Mouse (Mus musculus) C2C12 (cell line): ENCODE data around the gene March6. TPM values are rescaled to one million over a fixed set of nuclear protein-coding genes. Genes with fewer than 3 reads are reported as not detected.
A peak's percentile ranks its signal among the peaks of the same experiment; 100 is the strongest.

Source experiments
- H3K27me3 ChIP-seq: one replicate; pipeline ENCODE4 v1.6.1; 2011; ENCODE audit not compliant: control insufficient read depth, insufficient read depth, insufficient read length
- H3K36me3 ChIP-seq: one replicate; pipeline ENCODE4 v1.6.1; 2011; ENCODE audit not compliant: control insufficient read depth, insufficient read depth
- H3K4me3 ChIP-seq: one replicate; pipeline ENCODE4 v1.5.1; 2011; ENCODE audit warnings: mild to moderate bottlenecking, control low read depth; ENCODE audit not compliant: poor library complexity, insufficient read depth, severe bottlenecking
- H3K79me2 ChIP-seq: one replicate; pipeline ENCODE4 v1.6.1; 2011; ENCODE audit not compliant: control insufficient read depth, insufficient read depth
- H3K79me3 ChIP-seq: one replicate; pipeline ENCODE4 v1.6.1; 2011; ENCODE audit warnings: low read depth, control low read depth
- H3ac ChIP-seq: one replicate; pipeline ENCODE3; 2011; ENCODE audit warnings: low read depth; ENCODE audit not compliant: control insufficient read depth, insufficient read length
- CEBPB ChIP-seq: IDR thresholded peaks from one replicate; pipeline ENCODE4 v1.6.1; 2011; ENCODE audit warnings: low read depth, mild to moderate bottlenecking, control low read depth, moderate library complexity
- CTCF ChIP-seq: IDR thresholded peaks from one replicate; pipeline ENCODE4 v1.5.1; 2011; ENCODE audit not compliant: control insufficient read depth, insufficient read depth, insufficient read length
- FOSL1 ChIP-seq: IDR thresholded peaks from one replicate; pipeline ENCODE4 v1.8.0; 2011; ENCODE audit warnings: mild to moderate bottlenecking, low read length; ENCODE audit not compliant: poor library complexity, insufficient read depth, severe bottlenecking
- MAX ChIP-seq: IDR thresholded peaks from one replicate; pipeline ENCODE4 v1.6.1; 2011; ENCODE audit warnings: mild to moderate bottlenecking, control low read depth
- MYOD1 ChIP-seq: IDR thresholded peaks from one replicate; pipeline ENCODE4 v1.6.1; 2011; ENCODE audit warnings: low read depth; ENCODE audit not compliant: control insufficient read depth, insufficient read length
- MYOG ChIP-seq: IDR thresholded peaks from one replicate; pipeline ENCODE4 v1.6.1; 2011; ENCODE audit not compliant: control insufficient read depth, insufficient read length; ENCODE audit errors: extremely low read depth
- USF1 ChIP-seq: IDR thresholded peaks from one replicate; pipeline ENCODE4 v1.6.1; 2011; ENCODE audit warnings: low read depth, mild to moderate bottlenecking, control low read depth, moderate library complexity
- polyA plus RNA-seq: library from polyadenylated mRNA; unstranded; fragments of >200 nt; fragmentation: generic; extraction: Trizol; gene quantifications from one replicate; pipeline ENCODE4 v1.2.1, GENCODE M21; 2012; ENCODE audit warnings: missing spikeins

Gene March6
- polyA plus RNA-seq, 1 experiment, result 22.5 TPM

- Histone ChIP-seq H3K27me3 (no peaks in the 10 kb centered on the region), H3K4me3 (no peak overlapping the region), H3K79me2 (peaks cover 29% of the 10 kb centered on the region), H3K36me3 (peaks cover 46% of the 10 kb centered on the region), H3K79me3 (peaks cover 13% of the 10 kb centered on the region), H3ac (no peak overlapping the region)
- TF ChIP-seq MYOD1 (no peak), MAX (no peak), USF1 (no peak), FOSL1 (no peak), CEBPB (no peak), CTCF (no peak), MYOG (no peak)
Observed at GRCm38 (mm10) chr15:31502313-31502712, 28.5 kb downstream of the March6 start.

- TF ChIP-seq CTCF (no peak), MYOG (no peak), MAX (no peak), MYOD1 (no peak), CEBPB (no peak), FOSL1 (no peak), USF1 (no peak)
- Histone ChIP-seq H3K79me3 (no peaks in the 10 kb centered on the region), H3K4me3 (no peak overlapping the region), H3K27me3 (no peaks in the 10 kb centered on the region), H3K79me2 (no peaks in the 10 kb centered on the region), H3K36me3 (peaks cover 78% of the 10 kb centered on the region), H3ac (no peak overlapping the region)
Observed at GRCm38 (mm10) chr15:31494803-31495202, 36.0 kb downstream of the March6 start.

GRCm38 (mm10) chr15:31494310-31494709 is 36.5 kb downstream of the March6 start:
- Histone ChIP-seq H3K36me3 (peaks cover 83% of the 10 kb centered on the region), H3K27me3 (no peaks in the 10 kb centered on the region), H3ac (no peak overlapping the region), H3K79me3 (no peaks in the 10 kb centered on the region), H3K4me3 (no peak overlapping the region), H3K79me2 (no peaks in the 10 kb centered on the region)
- no peak for TF ChIP-seq CEBPB
- no peak for TF ChIP-seq CTCF
- TF ChIP-seq MYOD1, result no peak
- TF ChIP-seq MAX, result no peak

- H3K27me3 ChIP-seq, result no peaks in the 10 kb centered on the region
Observed at GRCm38 (mm10) chr15:31487407-31487806, 43.4 kb downstream of the March6 start.

GRCm38 (mm10) chr15:31476678-31477077 is 54.2 kb downstream of the March6 start:
- peaks cover 78% of the 10 kb centered on the region for H3K36me3 ChIP-seq
- TF ChIP-seq MYOD1 (no peak), FOSL1 (no peak), MAX (no peak), MYOG (no peak), CEBPB (no peak), CTCF (no peak), USF1 (no peak)

More at GRCm38 (mm10) chr15:31487407-31487806, 43.4 kb downstream of the March6 start:
- Histone ChIP-seq H3ac (no peak overlapping the region), H3K79me3 (no peaks in the 10 kb centered on the region), H3K4me3 (no peak overlapping the region), H3K79me2 (no peaks in the 10 kb centered on the region), H3K36me3 (peaks cover 74% of the 10 kb centered on the region)
- TF ChIP-seq MYOG (no peak), MYOD1 (no peak), USF1 (no peak), CTCF (no peak), CEBPB (no peak), FOSL1 (no peak), MAX (no peak)

GRCm38 (mm10) chr15:31472645-31473574 is 57.9 kb downstream of the March6 start:
- peak; percentile 81 for TF ChIP-seq MYOD1
- no peak for TF ChIP-seq MYOG
- no peak overlapping the region for H3ac ChIP-seq
- no peaks in the 10 kb centered on the region for H3K79me2 ChIP-seq
- no peak overlapping the region for H3K4me3 ChIP-seq
- no peaks in the 10 kb centered on the region for H3K27me3 ChIP-seq
- H3K36me3 ChIP-seq, result peaks cover 77% of the 10 kb centered on the region
- no peaks in the 10 kb centered on the region for H3K79me3 ChIP-seq

More at GRCm38 (mm10) chr15:31476678-31477077, 54.2 kb downstream of the March6 start:
- Histone ChIP-seq H3K4me3 (no peak overlapping the region), H3K79me3 (no peaks in the 10 kb centered on the region), H3K79me2 (no peaks in the 10 kb centered on the region), H3ac (no peak overlapping the region), H3K27me3 (no peaks in the 10 kb centered on the region)
